Mouse (Mus musculus) embryonic fibroblast, embryonic 13.5 days (primary cell): ENCODE data around the gene Hnrnpf.

ENCODE experiments used
- CTCF ChIP-seq: IDR thresholded peaks from 2 replicates; pipeline ENCODE4 v1.5.1; 2011; ENCODE audit warnings: mild to moderate bottlenecking, control low read depth, low read length, moderate library complexity, borderline replicate concordance; ENCODE audit not compliant: insufficient read depth
- POLR2A ChIP-seq: IDR thresholded peaks from 2 replicates; pipeline ENCODE4 v1.6.1; 2011; ENCODE audit warnings: low read depth, mild to moderate bottlenecking, control low read depth, low read length, moderate library complexity

DNA sequence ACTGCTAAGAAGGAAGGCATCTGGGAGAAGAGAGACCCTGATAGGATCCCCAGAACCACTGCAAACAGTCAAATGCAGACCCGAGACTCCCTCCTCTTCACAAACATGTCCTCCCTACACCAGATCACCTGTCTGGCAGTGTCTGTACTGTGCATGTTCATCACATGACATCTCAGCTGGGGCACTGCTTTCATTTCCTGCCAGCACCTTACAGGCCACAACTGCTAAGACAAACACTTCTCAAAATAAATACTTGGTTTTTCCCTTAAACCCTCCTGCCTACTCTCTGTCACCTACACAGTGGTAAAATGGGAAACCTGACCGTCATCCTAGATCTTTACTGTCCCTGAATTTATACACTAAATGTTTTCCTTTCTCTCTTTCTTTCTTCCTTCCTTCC, 43.8 kb downstream of the Hnrnpf start:
- TF ChIP-seq POLR2A (no peak), CTCF (no peak)
